Mouse (Mus musculus): ENCODE measurements around the gene Stk38. TPM values are rescaled to one million over a fixed set of nuclear protein-coding genes. Genes with fewer than 3 reads are reported as not detected.

Stk38 gene
- total RNA-seq, 2 experiments from 2014 or later: 55.0 to 76.8 TPM

- peak; percentile 35 for DNase-seq
Measured at GRCm38 (mm10) chr17:28953251-28953650, 54.5 kb downstream of the Stk38 start.

GRCm38 (mm10) chr17:28951831-28952799 lies 55.7 kb downstream of the Stk38 start, which contains the start of gene Kctd20:
TSS of gene Kctd20 (plus strand) at chr17:28951950.
- peak; percentile 98 for DNase-seq

GRCm38 (mm10) chr17:28950751-28951150 lies 57.0 kb downstream of the Stk38 start:
- no peak for DNase-seq

GRCm38 (mm10) chr17:28948661-28949060 lies 59.1 kb downstream of the Stk38 start:
- DNase-seq: peak; percentile 58

GRCm38 (mm10) chr17:28947011-28947939 lies 60.5 kb downstream of the Stk38 start:
- DNase-seq: no peak

GRCm38 (mm10) chr17:28944481-28944880 lies 63.3 kb downstream of the Stk38 start:
- no peak for DNase-seq

GRCm38 (mm10) chr17:28943740-28944139 lies 64.1 kb downstream of the Stk38 start, which contains the start of gene Pxt1:
TSS of gene Pxt1 (minus strand) at chr17:28943840.
- no peak for DNase-seq

GRCm38 (mm10) chr17:28942101-28942500 lies 65.7 kb downstream of the Stk38 start:
- no peak for DNase-seq

GRCm38 (mm10) chr17:28940776-28941555 lies 66.8 kb downstream of the Stk38 start:
- no peak for DNase-seq

GRCm38 (mm10) chr17:28936622-28937345 lies 71.0 kb downstream of the Stk38 start:
- DNase-seq: peak; percentile 77

GRCm38 (mm10) chr17:28936133-28936532 lies 71.7 kb downstream of the Stk38 start:
- DNase-seq: no peak

- no peak for DNase-seq
Measured at GRCm38 (mm10) chr17:28934120-28934916, 73.5 kb downstream of the Stk38 start.

- no peak for DNase-seq
Measured at GRCm38 (mm10) chr17:28932274-28932673, 75.5 kb downstream of the Stk38 start.

GRCm38 (mm10) chr17:28931436-28932211 lies 76.2 kb downstream of the Stk38 start:
- DNase-seq: no peak

GRCm38 (mm10) chr17:28930392-28931074 lies 77.3 kb downstream of the Stk38 start:
- peak; percentile 97 for DNase-seq

- no peak for DNase-seq
Measured at GRCm38 (mm10) chr17:28929369-28929768, 78.4 kb downstream of the Stk38 start.

- no peak for DNase-seq
Measured at GRCm38 (mm10) chr17:28928004-28928403, 79.8 kb downstream of the Stk38 start.

GRCm38 (mm10) chr17:28926866-28927635 lies 80.7 kb downstream of the Stk38 start:
- peak; percentile 68 for DNase-seq

All from adrenal gland, postnatal 10 days (tissue).